Mouse (Mus musculus): ENCODE results near the gene Ptger1. TPM values are rescaled to one million over a fixed set of nuclear protein-coding genes. Genes with fewer than 3 reads are reported as not detected.

Ptger1 gene
- polyA plus RNA-seq, 1 experiment from 2014 or later = 0.63 TPM

GRCm38 (mm10) chr8:83632083-83632707 is 34.3 kb upstream of the Ptger1 start:
- Histone ChIP-seq H3K4me3 (replicated peaks) (no peak overlapping the region), H3K27me3 (no peaks in the 10 kb centered on the region), H3K9me3 (peaks cover 8% of the 10 kb centered on the region; the same call in 1 of the 2 replicates), H3K4me1 (replicated peaks) (no peaks in the 10 kb centered on the region), H3K36me3 (no peaks in the 10 kb centered on the region), H3K27ac (no peak overlapping the region), H3K9ac (replicated peaks) (no peak overlapping the region), H3K4me2 (no peak overlapping the region)
- no peak for ATAC-seq (ENCODE audit: insufficient number of reproducible peaks, insufficient read depth, low FRiP score, low TSS enrichment, low read depth)
- WGBS = 87% methylated on average over 7 of the region's 7 CpGs

- Histone ChIP-seq H3K9ac (replicated peaks) (no peak overlapping the region), H3K27ac (no peak overlapping the region), H3K4me1 (replicated peaks) (no peaks in the 10 kb centered on the region), H3K9me3 (peaks cover 8% of the 10 kb centered on the region; the same call in 1 of the 2 replicates), H3K4me3 (replicated peaks) (no peak overlapping the region), H3K36me3 (no peaks in the 10 kb centered on the region), H3K27me3 (peaks cover 6% of the 10 kb centered on the region; the same call in 1 of the 2 replicates), H3K4me2 (no peak overlapping the region)
- 76% methylated on average over 4 of the region's 4 CpGs for WGBS
- ATAC-seq (ENCODE audit: insufficient number of reproducible peaks, insufficient read depth, low FRiP score, low TSS enrichment, low read depth) = no peak
Observed at GRCm38 (mm10) chr8:83638856-83639255, 27.6 kb upstream of the Ptger1 start.

- no peak overlapping the region for H3K4me3 ChIP-seq (replicated peaks)
- H3K27me3 ChIP-seq = peaks cover 6% of the 10 kb centered on the region; the same call in 1 of the 2 replicates
- H3K4me2 ChIP-seq = no peak overlapping the region
- H3K27ac ChIP-seq = no peak overlapping the region
- WGBS = 77% methylated on average over 5 of the region's 5 CpGs
- no peaks in the 10 kb centered on the region for H3K36me3 ChIP-seq
- H3K9ac ChIP-seq (replicated peaks) = no peak overlapping the region
- ATAC-seq (ENCODE audit: insufficient number of reproducible peaks, insufficient read depth, low FRiP score, low TSS enrichment, low read depth) = no peak
- no peaks in the 10 kb centered on the region for H3K4me1 ChIP-seq (replicated peaks)
- peaks cover 8% of the 10 kb centered on the region; the same call in 1 of the 2 replicates for H3K9me3 ChIP-seq
Observed at GRCm38 (mm10) chr8:83639649-83640048, 26.8 kb upstream of the Ptger1 start.

- H3K36me3 ChIP-seq = no peaks in the 10 kb centered on the region
- H3K4me2 ChIP-seq = no peak overlapping the region
- ATAC-seq (ENCODE audit: insufficient number of reproducible peaks, insufficient read depth, low FRiP score, low TSS enrichment, low read depth) = no peak
- 0 out of 2 replicates have a peak, but pooled peaks cover 9% of the 10 kb centered on the region for H3K9me3 ChIP-seq
- no peak overlapping the region for H3K27ac ChIP-seq
- H3K9ac ChIP-seq (replicated peaks) = no peak overlapping the region
- no peak overlapping the region for H3K4me3 ChIP-seq (replicated peaks)
- peaks cover 6% of the 10 kb centered on the region; the same call in 1 of the 2 replicates for H3K27me3 ChIP-seq
- 94% methylated on average over 11 of the region's 11 CpGs for WGBS
- H3K4me1 ChIP-seq (replicated peaks) = no peaks in the 10 kb centered on the region
Observed at GRCm38 (mm10) chr8:83647511-83647910, 19.0 kb upstream of the Ptger1 start.

- 94% methylated on average over 4 of the region's 4 CpGs for WGBS
- no peak overlapping the region for H3K4me2 ChIP-seq
- ATAC-seq (ENCODE audit: insufficient number of reproducible peaks, insufficient read depth, low FRiP score, low TSS enrichment, low read depth) = no peak
- peaks cover under 1% of the 10 kb centered on the region; the same call in 1 of the 2 replicates for H3K4me1 ChIP-seq (replicated peaks)
- H3K9ac ChIP-seq (replicated peaks) = no peak overlapping the region
- no peak overlapping the region for H3K27ac ChIP-seq
- no peaks in the 10 kb centered on the region for H3K36me3 ChIP-seq
- 0 out of 2 replicates have a peak, but pooled peaks cover 2% of the 10 kb centered on the region for H3K27me3 ChIP-seq
- H3K9me3 ChIP-seq = 0 out of 2 replicates have a peak, but pooled peaks cover 9% of the 10 kb centered on the region
- H3K4me3 ChIP-seq (replicated peaks) = no peak overlapping the region
Observed at GRCm38 (mm10) chr8:83648031-83648430, 18.4 kb upstream of the Ptger1 start.

GRCm38 (mm10) chr8:83649699-83650098 is 16.8 kb upstream of the Ptger1 start:
- H3K4me1 ChIP-seq (replicated peaks) = peaks cover 13% of the 10 kb centered on the region
- H3K27me3 ChIP-seq = no peaks in the 10 kb centered on the region
- 88% methylated on average over 6 of the region's 6 CpGs for WGBS
- no peak overlapping the region for H3K4me2 ChIP-seq
- no peak overlapping the region for H3K4me3 ChIP-seq (replicated peaks)
- H3K9ac ChIP-seq (replicated peaks) = no peak overlapping the region
- H3K36me3 ChIP-seq = no peaks in the 10 kb centered on the region
- H3K9me3 ChIP-seq = 0 out of 2 replicates have a peak, but pooled peaks cover 9% of the 10 kb centered on the region
- ATAC-seq (ENCODE audit: insufficient number of reproducible peaks, insufficient read depth, low FRiP score, low TSS enrichment, low read depth) = no peak
- H3K27ac ChIP-seq = no peak overlapping the region

GRCm38 (mm10) chr8:83652030-83652743 is 14.3 kb upstream of the Ptger1 start, which contains the start of gene Gipc1:
Gipc1 (plus strand) TSS chr8:83652677.
- H3K4me2 ChIP-seq = peak within 1 kb of the TSS; percentile 96
- ATAC-seq (ENCODE audit: insufficient number of reproducible peaks, insufficient read depth, low FRiP score, low TSS enrichment, low read depth) = peak; percentile 93
- 6% methylated on average over 50 of the region's 50 CpGs for whole genome bisulfite sequencing

GRCm38 (mm10) chr8:83652744-83653661 is 13.5 kb upstream of the Ptger1 start:
- Histone ChIP-seq H3K36me3 (peaks cover 22% of the 10 kb centered on the region; the same call in 1 of the 2 replicates), H3K27me3 (no peaks in the 10 kb centered on the region), H3K9ac (replicated peaks) (peak overlapping the region; percentile 81), H3K4me2 (peak overlapping the region; percentile 96), H3K4me1 (replicated peaks) (peaks cover 18% of the 10 kb centered on the region), H3K9me3 (0 out of 2 replicates have a peak, but pooled peaks cover 8% of the 10 kb centered on the region), H3K27ac (peak overlapping the region; percentile 67), H3K4me3 (replicated peaks) (peak overlapping the region; percentile 85)
- 2% methylated on average over 45 of the region's 46 CpGs for WGBS
- peak; percentile 46; the same call in 1 of the 2 replicates for ATAC-seq (ENCODE audit: insufficient number of reproducible peaks, insufficient read depth, low FRiP score, low TSS enrichment, low read depth)

More at GRCm38 (mm10) chr8:83652030-83652743, 14.3 kb upstream of the Ptger1 start, which contains the start of gene Gipc1:
- Histone ChIP-seq H3K27ac (peak within 1 kb of the TSS; percentile 87), H3K4me1 (replicated peaks) (peaks cover 18% of the 10 kb centered on the region), H3K27me3 (no peaks in the 10 kb centered on the region), H3K9ac (replicated peaks) (peak within 1 kb of the TSS; percentile 81), H3K36me3 (peaks cover 17% of the 10 kb centered on the region; the same call in 1 of the 2 replicates), H3K9me3 (0 out of 2 replicates have a peak, but pooled peaks cover 9% of the 10 kb centered on the region), H3K4me3 (replicated peaks) (peak within 1 kb of the TSS; percentile 85)

- H3K9ac ChIP-seq (replicated peaks) = peak overlapping the region; percentile 81
- 0 out of 2 replicates have a peak, but pooled peaks cover 5% of the 10 kb centered on the region for H3K9me3 ChIP-seq
- 47% methylated on average over 10 of the region's 10 CpGs for WGBS
- peak overlapping the region; percentile 85 for H3K4me3 ChIP-seq (replicated peaks)
- H3K4me2 ChIP-seq = peak overlapping the region; percentile 96
- H3K27ac ChIP-seq = peak overlapping the region; percentile 53
- H3K27me3 ChIP-seq = no peaks in the 10 kb centered on the region
- peaks cover 27% of the 10 kb centered on the region; the same call in 1 of the 2 replicates for H3K36me3 ChIP-seq
- ATAC-seq (ENCODE audit: insufficient number of reproducible peaks, insufficient read depth, low FRiP score, low TSS enrichment, low read depth) = no peak
- H3K4me1 ChIP-seq (replicated peaks) = peaks cover 18% of the 10 kb centered on the region
Observed at GRCm38 (mm10) chr8:83653662-83654017, 12.8 kb upstream of the Ptger1 start.

- no peak overlapping the region for H3K27ac ChIP-seq
- no peak for ATAC-seq (ENCODE audit: insufficient number of reproducible peaks, insufficient read depth, low FRiP score, low TSS enrichment, low read depth)
- H3K27me3 ChIP-seq = no peaks in the 10 kb centered on the region
- 93% methylated on average over 6 of the region's 6 CpGs for WGBS
- H3K4me3 ChIP-seq (replicated peaks) = no peak overlapping the region
- no peak overlapping the region for H3K4me2 ChIP-seq
- 0 out of 2 replicates have a peak, but pooled peaks cover 5% of the 10 kb centered on the region for H3K9me3 ChIP-seq
- peaks cover 31% of the 10 kb centered on the region; the same call in 1 of the 2 replicates for H3K36me3 ChIP-seq
- H3K4me1 ChIP-seq (replicated peaks) = peaks cover 19% of the 10 kb centered on the region
- H3K9ac ChIP-seq (replicated peaks) = no peak overlapping the region
Observed at GRCm38 (mm10) chr8:83654725-83655124, 11.8 kb upstream of the Ptger1 start.
